Mouse (Mus musculus): ENCODE results near the gene Aicda.

- TF ChIP-seq POLR2A (IDR thresholded peaks at IDR 0.05; ENCODE audit: insufficient read length, low read depth) (no peak), USF1 (IDR thresholded peaks at IDR 0.05; ENCODE audit: low read depth) (no peak), MAX (IDR thresholded peaks at IDR 0.05; ENCODE audit: low read depth) (no peak), MYOG (IDR thresholded peaks at IDR 0.05; ENCODE audit: control insufficient read depth in 1 of 3, insufficient read depth in 1 of 3, insufficient read length in 2 of 3, low read depth in 2 of 3) (no peak), TCF12 (IDR thresholded peaks at IDR 0.05; ENCODE audit: insufficient read depth, poor library complexity, severe bottlenecking) (no peak), E2F4 (IDR thresholded peaks at IDR 0.05; ENCODE audit: insufficient read depth) (no peak), POLR2AphosphoS2 (IDR thresholded peaks at IDR 0.05; ENCODE audit: insufficient read length, low read depth) (no peak), REST (IDR thresholded peaks at IDR 0.05; ENCODE audit: insufficient read depth, insufficient read length) (no peak), TCF3 (IDR thresholded peaks at IDR 0.05; ENCODE audit: insufficient read length, low read depth) (no peak), MYOD1 (IDR thresholded peaks at IDR 0.05; ENCODE audit: control insufficient read depth in 1 of 3, insufficient read length in 2 of 3, low read depth in 2 of 3) (no peak), CEBPB (IDR thresholded peaks at IDR 0.05; ENCODE audit: insufficient read depth, poor library complexity, severe bottlenecking) (no peak)
These were observed 22.0 kb upstream of the Aicda start for GRCm38 (mm10) chr6:122531466-122532174.
